Mouse (Mus musculus) bone marrow, adult 2 months (tissue): ENCODE results near the gene Retreg1. TPM values are rescaled to one million over a fixed set of nuclear protein-coding genes. Genes with fewer than 3 reads are reported as not detected.

Experiments used
- H3K27ac ChIP-seq: fragments of 200-500 bp; 2 replicates; pipeline ENCODE4 v1.5.1; 2012; ENCODE audit warnings: low read depth, mild to moderate bottlenecking, control low read depth, inconsistent platforms, low read length; ENCODE audit not compliant: control insufficient read depth, poor library complexity, insufficient read depth
- H3K4me1 ChIP-seq: fragments of 200-500 bp; 2 replicates; pipeline ENCODE4 v1.6.1; 2011; ENCODE audit warnings: low read length; ENCODE audit not compliant: control insufficient read depth, insufficient read depth
- H3K4me3 ChIP-seq: fragments of 200-500 bp; replicated peaks from 2 replicates; pipeline ENCODE3; 2011; ENCODE audit warnings: mild to moderate bottlenecking, low read depth, low read length, control low read depth; ENCODE audit not compliant: control insufficient read depth
- CTCF ChIP-seq: fragments of 200-500 bp; IDR thresholded peaks from 2 replicates; pipeline ENCODE4 v1.5.1; 2011; ENCODE audit warnings: low read length, control low read depth; ENCODE audit not compliant: control insufficient read depth, insufficient read depth
- POLR2A ChIP-seq: fragments of 200-500 bp; IDR thresholded peaks from 2 replicates; pipeline ENCODE4 v1.6.1; 2011; ENCODE audit warnings: low read depth, mild to moderate bottlenecking, control low read depth, low read length, borderline replicate concordance; ENCODE audit not compliant: control insufficient read depth
- WGBS: fragments of 180-500 bp; shearing (Covaris S2); methylation state at CpG from one replicate; pipeline ENCODE4 v1.1.7; 2018; 5-methylcytosine and 5-hydroxymethylcytosine counted together
- polyA plus RNA-seq: library from polyadenylated mRNA; stranded (reverse); fragments of >200 nt; gene quantifications from 2 replicates; pipeline ENCODE4 v1.2.4, GENCODE M21; 2011; ENCODE audit warnings: low replicate concordance; ENCODE audit not compliant: missing spikeins, insufficient read depth, insufficient read length

Gene Retreg1
- polyA plus RNA-seq, 1 experiment = 7.7 TPM

DNA sequence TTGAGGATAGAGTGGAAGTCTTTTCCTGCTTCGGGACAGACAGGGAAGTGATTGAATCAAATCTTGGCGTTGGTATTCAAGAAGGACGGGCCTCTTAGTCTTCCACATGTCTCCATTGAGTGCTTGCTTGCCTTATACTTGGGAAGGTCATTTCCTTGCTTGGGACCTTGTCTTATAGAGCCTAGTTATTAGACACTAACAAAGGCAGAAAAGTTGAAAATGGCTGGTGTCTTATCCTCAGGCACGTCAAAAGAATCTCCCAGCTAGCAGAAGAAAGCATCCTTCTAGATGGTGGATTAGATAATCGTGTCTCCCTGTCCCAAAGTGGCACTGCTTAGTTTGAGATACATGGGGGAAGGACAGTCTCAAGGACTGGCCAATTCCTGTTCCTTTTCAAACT is 113.0 kb downstream of the Retreg1 start:
- WGBS = 73% methylated on average over 5 of the region's 5 CpGs
- no peak overlapping the region for H3K4me3 ChIP-seq
- TF ChIP-seq POLR2A (no peak), CTCF (no peak)
- no peaks in the 10 kb centered on the region; the same call in 1 of the 2 replicates for H3K4me1 ChIP-seq
- H3K27ac ChIP-seq = no peak overlapping the region

DNA sequence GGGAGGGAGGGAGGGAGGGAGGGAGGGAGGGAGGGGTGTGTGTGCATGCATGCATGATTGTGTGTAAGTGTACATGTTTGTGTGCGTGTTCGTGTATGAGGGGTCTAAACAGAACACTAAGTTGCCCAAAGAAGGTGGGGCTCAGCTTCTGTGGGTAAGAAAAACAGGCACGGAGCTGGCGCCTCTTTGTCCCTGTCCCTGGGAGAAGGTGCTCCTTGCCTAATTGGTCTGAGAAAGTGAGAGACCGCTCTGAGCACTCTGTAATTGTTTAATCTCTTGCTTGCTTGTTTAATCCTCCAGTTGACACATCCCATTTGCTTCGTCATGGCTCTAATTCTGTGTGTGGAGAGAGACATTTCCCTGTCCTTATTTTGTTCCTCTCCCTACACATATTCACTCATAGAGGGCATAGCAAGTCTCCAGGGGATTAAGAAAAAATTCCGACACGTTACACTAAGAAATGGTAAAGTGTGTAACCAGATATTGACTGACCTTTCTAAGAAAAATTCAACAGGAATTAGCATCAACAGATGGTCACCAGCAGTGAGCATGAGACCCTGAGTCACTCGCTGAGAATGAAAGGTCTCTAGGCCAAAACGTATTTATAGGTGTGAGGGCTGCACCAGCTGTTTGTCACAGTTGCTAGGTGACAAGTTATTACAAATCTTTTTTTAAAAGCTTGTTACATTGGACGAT is 113.6 kb downstream of the Retreg1 start:
- Histone ChIP-seq H3K4me3 (no peak overlapping the region), H3K27ac (no peak overlapping the region), H3K4me1 (no peaks in the 10 kb centered on the region; the same call in 1 of the 2 replicates)
- TF ChIP-seq POLR2A = no peak
- TF ChIP-seq CTCF = no peak
- WGBS = 70% methylated on average over 11 of the region's 11 CpGs

DNA sequence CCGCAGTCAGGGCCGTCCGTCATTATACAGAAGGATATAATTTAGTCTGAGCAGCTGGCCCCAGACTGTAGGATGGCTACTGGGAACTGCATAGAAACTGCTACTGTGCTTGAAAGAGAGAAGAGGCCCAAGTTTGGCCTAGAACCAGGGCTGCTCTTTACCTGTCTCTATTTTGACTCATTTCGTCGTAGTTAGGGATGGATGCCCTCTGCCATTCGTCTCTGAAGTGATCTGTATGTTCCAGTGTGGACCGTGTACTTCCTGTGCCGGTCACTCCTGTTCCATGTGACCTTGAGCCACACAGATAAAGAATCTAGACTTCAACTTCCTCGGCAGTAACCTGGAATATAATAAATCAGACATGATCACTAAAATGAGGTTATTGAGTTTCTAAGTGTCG is 114.7 kb downstream of the Retreg1 start:
- 84% methylated on average over 10 of the region's 10 CpGs for WGBS
- Histone ChIP-seq H3K27ac (no peak overlapping the region), H3K4me3 (no peak overlapping the region), H3K4me1 (no peaks in the 10 kb centered on the region; the same call in 1 of the 2 replicates)
- TF ChIP-seq CTCF (no peak), POLR2A (no peak)

DNA sequence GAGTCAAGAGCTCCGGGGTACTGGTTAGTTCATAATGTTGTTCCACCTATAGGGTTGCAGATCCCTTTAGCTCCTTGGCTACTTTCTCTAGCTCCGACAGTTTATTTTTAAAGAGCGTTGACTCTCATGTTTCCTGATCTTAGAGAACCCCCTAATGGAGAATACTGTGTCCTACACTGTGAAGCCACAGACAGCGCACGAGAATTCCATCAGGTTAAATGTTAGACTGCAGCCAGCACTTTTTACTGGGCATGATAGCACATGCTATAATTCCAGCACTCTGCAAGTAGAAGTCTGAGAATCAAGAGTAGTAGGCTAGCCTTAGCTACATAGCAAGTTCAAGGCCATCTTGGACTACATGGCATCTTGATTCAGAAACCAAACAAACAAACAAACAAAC is 116.4 kb downstream of the Retreg1 start:
- 40% methylated on average over 5 of the region's 5 CpGs for WGBS
- Histone ChIP-seq H3K4me3 (no peak overlapping the region), H3K27ac (no peak overlapping the region), H3K4me1 (no peaks in the 10 kb centered on the region; the same call in 1 of the 2 replicates)
- TF ChIP-seq CTCF = no peak
- no peak for TF ChIP-seq POLR2A

DNA sequence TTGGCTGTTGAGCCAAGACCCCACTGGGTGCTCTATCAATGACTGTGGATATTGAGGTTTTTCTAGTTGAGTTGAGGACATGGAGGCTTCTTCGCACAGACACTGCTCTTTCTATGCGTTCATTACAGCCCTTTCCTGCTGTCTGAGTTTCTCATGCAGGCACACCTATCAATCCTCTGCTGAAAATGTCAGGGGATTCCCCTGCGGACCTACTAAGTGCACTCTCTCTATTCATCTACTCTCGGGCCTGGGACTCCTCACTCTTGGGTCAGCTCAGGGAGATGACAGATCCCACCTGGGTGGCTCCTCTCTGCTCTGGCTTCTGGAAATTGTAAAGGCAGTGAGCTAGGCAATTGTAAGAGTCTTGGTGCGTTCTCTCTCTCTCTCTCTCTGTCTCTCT is 117.3 kb downstream of the Retreg1 start:
- Histone ChIP-seq H3K4me3 (no peak overlapping the region), H3K27ac (no peak overlapping the region), H3K4me1 (no peaks in the 10 kb centered on the region; the same call in 1 of the 2 replicates)
- TF ChIP-seq CTCF = no peak
- no peak for TF ChIP-seq POLR2A
- 79% methylated on average over 5 of the region's 5 CpGs for WGBS

DNA sequence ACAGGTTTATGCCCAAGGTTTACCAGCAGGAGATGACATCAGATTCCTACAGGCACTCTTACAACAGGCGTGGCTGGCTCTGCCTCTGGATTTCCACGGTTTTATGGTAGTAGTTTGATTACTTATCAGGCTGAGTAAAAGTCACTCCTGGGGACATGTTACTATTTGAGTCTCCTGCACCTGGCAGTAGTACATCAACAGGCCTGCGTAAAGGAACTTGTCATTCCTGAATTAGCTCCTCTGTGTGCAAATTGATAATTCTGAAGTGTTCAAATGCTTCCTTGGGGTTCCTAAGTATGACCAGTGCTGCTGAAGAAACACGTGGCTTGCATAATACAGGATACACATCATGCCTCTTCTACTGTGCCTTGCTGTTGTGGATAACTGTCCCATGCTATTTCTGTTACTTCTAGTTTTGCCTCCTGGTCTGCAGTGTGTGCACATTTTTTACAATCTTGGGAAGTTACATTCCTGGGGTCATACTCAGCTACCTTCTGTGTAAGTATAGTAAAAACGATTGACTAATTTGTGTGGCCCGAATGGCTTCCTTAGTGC is 123.3 kb downstream of the Retreg1 start:
- no peak for TF ChIP-seq CTCF
- no peak for TF ChIP-seq POLR2A
- Histone ChIP-seq H3K4me3 (no peak overlapping the region), H3K4me1 (no peaks in the 10 kb centered on the region), H3K27ac (no peak overlapping the region)
- whole genome bisulfite sequencing = 41% methylated on average over 6 of the region's 6 CpGs

DNA sequence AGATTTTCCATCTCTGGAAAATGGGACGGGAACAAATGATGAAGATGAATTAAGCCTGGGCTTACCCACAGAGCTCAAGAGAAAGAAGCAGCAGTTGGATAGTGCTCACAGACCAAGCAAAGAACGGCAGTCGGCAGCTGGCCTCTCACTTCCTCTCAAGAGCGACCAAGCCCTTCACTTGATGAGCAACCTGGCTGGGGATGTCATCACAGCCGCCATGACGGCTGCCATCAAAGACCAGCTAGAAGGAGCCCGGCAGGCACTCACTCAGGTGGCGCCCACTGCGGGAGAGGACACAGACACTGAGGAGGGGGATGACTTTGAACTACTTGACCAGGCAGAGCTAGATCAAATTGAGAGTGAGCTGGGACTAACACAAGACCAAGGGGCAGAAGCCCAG is 128.6 kb downstream of the Retreg1 start:
- H3K27ac ChIP-seq = no peak overlapping the region
- peaks cover 1% of the 10 kb centered on the region; the same call in 1 of the 2 replicates for H3K4me1 ChIP-seq
- TF ChIP-seq CTCF (no peak), POLR2A (no peak)
- H3K4me3 ChIP-seq = no peak overlapping the region
- 75% methylated on average over 9 of the region's 9 CpGs for WGBS

DNA sequence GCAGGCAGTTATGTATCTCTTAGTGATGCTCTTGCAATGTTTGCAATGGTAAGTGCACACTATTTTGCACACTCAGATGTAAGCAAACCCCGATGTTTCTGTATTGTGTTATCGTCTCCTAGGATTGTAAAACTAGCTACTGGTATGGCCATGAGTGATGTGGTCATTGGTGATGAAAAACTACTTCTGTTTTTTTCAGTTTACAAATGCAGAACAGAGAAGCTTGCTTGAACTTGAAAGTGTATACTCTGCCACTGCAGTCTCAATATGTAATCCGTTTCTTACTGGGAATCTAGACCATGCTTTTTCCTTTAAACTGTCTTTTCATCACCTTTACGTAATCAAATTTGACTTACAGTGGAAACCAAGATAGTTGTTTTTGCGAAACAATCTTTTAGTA is 129.8 kb downstream of the Retreg1 start:
- WGBS = 46% methylated on average over 5 of the region's 5 CpGs
- H3K4me3 ChIP-seq = no peak overlapping the region
- TF ChIP-seq POLR2A (no peak), CTCF (no peak)
- no peak overlapping the region for H3K27ac ChIP-seq
- H3K4me1 ChIP-seq = peaks cover 1% of the 10 kb centered on the region; the same call in 1 of the 2 replicates

DNA sequence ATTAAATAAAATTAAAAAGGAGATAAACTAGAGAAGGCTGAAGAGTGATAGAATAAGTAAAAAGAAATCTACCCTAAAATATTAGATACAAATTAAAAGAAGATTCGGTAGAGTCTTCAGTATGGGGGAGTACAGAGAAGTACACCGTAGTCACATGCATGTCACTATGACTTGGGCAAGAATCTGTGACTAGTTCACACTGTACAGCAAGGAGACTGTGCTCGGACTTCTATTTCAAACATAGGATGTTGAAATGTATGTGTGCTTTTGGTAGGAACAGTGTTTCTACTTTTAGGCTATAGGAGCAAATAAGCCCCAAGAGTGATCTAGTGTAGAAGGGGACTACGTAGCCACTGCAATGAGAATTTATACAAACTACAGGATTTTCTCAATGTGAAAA is 131.4 kb downstream of the Retreg1 start:
- H3K27ac ChIP-seq = no peak overlapping the region
- WGBS = 76% methylated on average over 4 of the region's 4 CpGs
- H3K4me3 ChIP-seq = no peak overlapping the region
- TF ChIP-seq CTCF (no peak), POLR2A (no peak)
- H3K4me1 ChIP-seq = peaks cover 1% of the 10 kb centered on the region; the same call in 1 of the 2 replicates
